Mouse (Mus musculus) thymus, adult 2 months (tissue): ENCODE results near the gene Itga2b. TPM values are rescaled to one million over a fixed set of nuclear protein-coding genes. Genes with fewer than 3 reads are reported as not detected.

Source experiments
- DNase-seq: peaks from one replicate; pipeline ENCODE4 v3.0.0; 2021
- H3K27ac ChIP-seq: fragments of 200-500 bp; 2 replicates; pipeline ENCODE4 v1.5.1; 2012; ENCODE audit warnings: low read length, control low read depth; ENCODE audit not compliant: control insufficient read depth, insufficient read depth
- H3K27me3 ChIP-seq: fragments of 200-500 bp; 2 replicates; pipeline ENCODE4 v1.6.1; 2012; ENCODE audit warnings: mild to moderate bottlenecking, low read length, moderate library complexity, mixed read lengths; ENCODE audit not compliant: control insufficient read depth, insufficient read depth
- H3K36me3 ChIP-seq: fragments of 200-500 bp; 2 replicates; pipeline ENCODE4 v1.6.1; 2012; ENCODE audit warnings: mild to moderate bottlenecking, low read length, moderate library complexity; ENCODE audit not compliant: control insufficient read depth, insufficient read depth
- H3K4me1 ChIP-seq: fragments of 200-500 bp; replicated peaks from 2 replicates; pipeline ENCODE4 v1.6.1; 2012; ENCODE audit warnings: low read length; ENCODE audit not compliant: control insufficient read depth, insufficient read depth
- H3K4me3 ChIP-seq: fragments of 200-500 bp; 2 replicates; pipeline ENCODE4 v1.5.1; 2012; ENCODE audit warnings: mild to moderate bottlenecking, low read length, control low read depth, moderate library complexity; ENCODE audit not compliant: control insufficient read depth, insufficient read depth
- CTCF ChIP-seq: fragments of 200-500 bp; IDR thresholded peaks from 2 replicates; pipeline ENCODE4 v1.5.1; 2012; ENCODE audit warnings: mild to moderate bottlenecking, control low read depth, low read length, moderate library complexity, borderline replicate concordance; ENCODE audit not compliant: control insufficient read depth, poor library complexity, insufficient read depth; ENCODE audit errors: extremely low read depth
- POLR2A ChIP-seq: fragments of 200-500 bp; IDR thresholded peaks from 2 replicates; pipeline ENCODE4 v1.6.1; 2012; ENCODE audit warnings: mild to moderate bottlenecking, low read length, control low read depth, moderate library complexity; ENCODE audit not compliant: control insufficient read depth, poor library complexity, insufficient read depth; ENCODE audit errors: extremely low read depth
- WGBS: fragments of 180-500 bp; shearing (Covaris S2); methylation state at CpG from one replicate; pipeline ENCODE4 v1.1.7; 2018; 5-methylcytosine and 5-hydroxymethylcytosine counted together
- polyA plus RNA-seq: library from polyadenylated mRNA; depleted of rRNA; stranded (reverse); fragments of >200 nt; gene quantifications from 2 replicates; pipeline ENCODE4 v1.2.3, GENCODE M21; 2012

Itga2b gene
- polyA plus RNA-seq, 1 experiment: 4.0 TPM

- Histone ChIP-seq H3K4me1 (peaks cover 25% of the 10 kb centered on the region), H3K27ac (no peak overlapping the region), H3K36me3 (no peaks in the 10 kb centered on the region), H3K4me3 (no peak overlapping the region), H3K27me3 (peaks cover 3% of the 10 kb centered on the region; the same call in 1 of the 2 replicates)
- DNase-seq: no peak
- TF ChIP-seq CTCF: 0 out of 2 replicates have a peak, but pooled peaks have one; percentile 4
- TF ChIP-seq POLR2A: no peak
- WGBS: 66% methylated on average over 6 of the region's 6 CpGs
Observed at GRCm38 (mm10) chr11:102432896-102433295, 37.0 kb downstream of the Itga2b start.

DNA sequence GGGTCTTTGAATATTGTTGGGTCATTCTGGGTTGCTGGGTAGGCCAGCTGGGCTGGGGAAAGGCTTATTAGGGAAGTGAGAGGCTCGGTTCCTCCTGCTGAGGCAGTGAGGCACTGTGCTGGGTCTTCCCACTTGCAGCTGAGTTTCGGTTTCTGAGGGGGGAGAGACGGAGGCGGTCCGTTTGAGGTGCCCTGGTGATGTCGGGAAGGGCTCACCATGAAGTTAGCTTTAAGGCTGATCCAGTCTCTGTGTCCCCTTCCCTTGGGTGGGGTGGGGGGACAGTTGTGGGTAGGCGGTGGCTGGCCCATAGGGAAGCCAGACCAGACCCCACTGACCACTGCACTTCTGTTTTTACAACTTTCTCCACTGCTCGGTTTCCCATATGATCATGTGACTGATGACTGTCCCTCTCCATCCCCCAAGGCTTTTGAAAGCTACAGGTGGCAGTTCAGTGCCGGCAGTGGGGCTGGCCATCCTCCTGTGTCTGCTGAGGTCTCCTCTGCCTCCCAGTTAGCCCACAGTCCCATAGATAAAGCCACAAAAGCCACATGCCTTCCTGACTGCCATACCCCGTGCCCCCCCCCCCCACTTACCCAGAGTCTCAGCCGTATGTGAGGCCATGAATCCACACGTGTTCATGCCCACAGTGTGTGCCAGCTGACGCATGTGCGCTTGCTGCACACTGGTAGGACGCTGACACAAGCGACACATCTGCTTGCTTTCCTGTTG lies 37.6 kb downstream of the Itga2b start:
- Histone ChIP-seq H3K27me3 (no peaks in the 10 kb centered on the region; the same call in 1 of the 2 replicates), H3K27ac (no peak overlapping the region), H3K36me3 (no peaks in the 10 kb centered on the region), H3K4me1 (peaks cover 19% of the 10 kb centered on the region), H3K4me3 (peak overlapping the region; percentile 26)
- DNase-seq: peak; percentile 29
- TF ChIP-seq POLR2A (no peak), CTCF (0 out of 2 replicates have a peak, but pooled peaks have one; percentile 8)
- under 1% methylated on average over 16 of the region's 16 CpGs for WGBS

- no peak for TF ChIP-seq POLR2A
- TF ChIP-seq CTCF: no peak
- Histone ChIP-seq H3K36me3 (no peaks in the 10 kb centered on the region), H3K4me1 (peaks cover 19% of the 10 kb centered on the region), H3K27ac (no peak overlapping the region), H3K27me3 (no peaks in the 10 kb centered on the region), H3K4me3 (no peak overlapping the region; the same call in 1 of the 2 replicates)
- 47% methylated on average over 3 of the region's 3 CpGs for WGBS
- no peak for DNase-seq
Observed at GRCm38 (mm10) chr11:102431728-102432114, 38.2 kb downstream of the Itga2b start.

DNA sequence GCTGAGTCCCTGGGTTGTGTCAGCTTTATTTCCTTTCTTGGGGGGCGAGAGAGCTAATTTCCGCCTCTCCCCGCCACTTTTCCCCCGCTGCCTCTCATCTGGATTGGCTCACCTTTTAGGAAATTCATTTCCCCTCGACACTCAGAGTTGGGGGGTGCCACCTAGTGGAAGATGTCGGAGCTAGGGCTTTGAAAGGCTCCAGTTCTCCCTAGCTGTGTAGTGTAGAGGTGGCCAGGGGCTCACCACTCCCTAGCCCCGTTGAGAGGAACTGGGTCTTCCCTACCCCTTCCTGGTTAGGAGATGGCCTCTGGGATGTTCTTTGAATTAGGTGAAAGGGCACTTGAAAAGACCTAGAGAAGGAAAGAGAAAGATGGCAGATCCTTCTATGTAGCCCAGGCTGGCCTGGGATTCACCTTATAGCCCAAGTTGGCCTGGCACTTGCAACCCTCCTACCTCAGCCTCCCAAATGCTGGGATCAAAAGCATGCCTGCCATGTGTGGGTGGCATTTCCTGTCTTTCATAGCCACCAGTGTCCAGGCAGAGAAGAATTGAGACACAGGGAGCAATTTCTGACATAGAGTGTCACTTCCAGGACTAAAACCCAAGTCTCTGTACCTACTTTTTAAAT lies 38.8 kb downstream of the Itga2b start:
- Histone ChIP-seq H3K27ac (no peak overlapping the region; the same call in 1 of the 2 replicates), H3K4me3 (peak overlapping the region; percentile 57), H3K27me3 (no peaks in the 10 kb centered on the region), H3K36me3 (no peaks in the 10 kb centered on the region), H3K4me1 (peaks cover 19% of the 10 kb centered on the region)
- TF ChIP-seq CTCF (peak; percentile 52; the same call in 1 of the 2 replicates), POLR2A (no peak)
- WGBS: 2% methylated on average over 7 of the region's 7 CpGs
- peak; percentile 87 for DNase-seq

DNA sequence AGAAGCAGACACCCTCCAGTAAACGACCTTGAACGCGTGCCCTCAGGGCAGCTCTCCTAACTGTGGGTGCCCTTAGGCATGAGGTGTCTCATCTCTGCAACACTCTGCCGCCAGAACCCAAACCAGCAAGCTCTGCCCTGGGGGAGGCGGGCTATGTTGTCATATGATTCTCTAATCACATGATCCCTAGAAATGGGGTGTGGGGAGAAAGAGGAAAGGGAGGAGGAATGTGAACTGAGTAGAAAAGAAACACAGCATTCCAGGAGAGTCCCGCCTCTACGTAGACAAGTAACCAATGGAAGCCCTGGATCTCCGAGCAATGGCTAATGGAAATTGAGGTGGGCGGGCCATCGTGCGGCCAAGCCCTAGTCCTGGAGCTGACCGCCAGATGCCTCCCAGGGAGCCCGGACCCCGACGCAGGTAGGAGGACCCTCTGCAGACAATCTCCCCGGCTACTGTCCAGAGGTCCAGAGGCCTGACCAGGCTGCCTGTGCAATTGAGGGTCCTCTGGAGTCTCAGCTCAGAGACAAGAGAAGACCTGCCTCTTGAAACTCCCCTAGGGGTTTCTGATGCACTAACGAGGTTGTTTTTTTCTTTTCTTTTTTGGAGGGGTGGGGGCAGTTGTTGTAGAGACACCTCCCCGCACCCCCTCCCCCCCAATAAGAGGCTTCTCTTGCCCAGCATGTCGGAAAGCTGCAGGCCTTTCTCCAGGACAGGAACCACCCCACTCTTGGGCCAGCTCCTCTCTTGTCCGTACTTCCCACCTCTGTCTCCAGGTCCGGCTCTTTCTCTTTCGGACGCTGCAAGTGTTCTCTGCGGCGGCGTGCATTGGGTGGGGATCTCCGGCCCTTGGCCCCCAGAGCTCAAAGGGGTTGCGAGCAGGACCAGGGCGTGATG lies 39.6 kb downstream of the Itga2b start, which contains the start of gene Grn:
TSS of gene Grn (plus strand) at position 195 of the 897 bp plus-strand sequence.
- Histone ChIP-seq H3K27ac (no peak within 1 kb of the TSS; the same call in 1 of the 2 replicates), H3K4me1 (peaks cover 19% of the 10 kb centered on the region), H3K27me3 (no peaks in the 10 kb centered on the region), H3K4me3 (peak within 1 kb of the TSS; percentile 57), H3K36me3 (no peaks in the 10 kb centered on the region)
- TF ChIP-seq POLR2A (0 out of 2 replicates have a peak, but pooled peaks have one; percentile 19), CTCF (no peak)
- DNase-seq: peak; percentile 61
- WGBS: under 1% methylated on average over 29 of the region's 29 CpGs

DNA sequence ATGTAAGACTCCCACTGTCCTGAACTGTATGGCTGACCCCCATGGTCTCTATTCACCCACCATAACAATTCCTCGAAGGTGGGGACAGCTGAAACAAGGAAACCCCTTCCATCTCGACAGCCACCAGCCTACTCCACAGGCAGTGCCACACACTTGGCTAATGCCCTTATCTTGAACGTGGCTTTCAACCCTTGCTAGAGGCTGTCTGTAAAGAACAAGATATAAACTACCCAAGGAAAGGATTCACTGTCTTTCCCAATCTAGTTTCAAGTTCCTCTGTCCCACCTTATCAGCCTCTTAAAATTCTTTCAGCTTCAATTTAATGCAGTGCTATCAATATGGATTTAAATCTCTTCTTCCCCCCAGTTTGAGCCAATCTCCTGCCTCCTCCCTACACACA lies 40.4 kb downstream of the Itga2b start:
- Histone ChIP-seq H3K36me3 (no peaks in the 10 kb centered on the region), H3K27me3 (no peaks in the 10 kb centered on the region), H3K27ac (no peak overlapping the region), H3K4me1 (peaks cover 19% of the 10 kb centered on the region), H3K4me3 (no peak overlapping the region)
- WGBS: 39% methylated on average over 3 of the region's 3 CpGs
- no peak for DNase-seq
- TF ChIP-seq POLR2A: no peak
- no peak for TF ChIP-seq CTCF
